Mouse (Mus musculus) lung, embryonic 16.5 days (tissue): ENCODE results near the gene Cacnb2. TPM values are rescaled to one million over a fixed set of nuclear protein-coding genes. Genes with fewer than 3 reads are reported as not detected.

ENCODE experiments used
- ATAC-seq: fragments of 200-750 bp; cut with Nextera tagmentation; 2 replicates; pipeline ENCODE4 v1.8.0; 2017; ENCODE audit warnings: low read depth, mild to moderate bottlenecking, moderate library complexity
- H3K27ac ChIP-seq: fragments of 300-500 bp; sonication (generic); 2 replicates; pipeline ENCODE4 v1.5.1; 2014; ENCODE audit warnings: mild to moderate bottlenecking, control low read depth, low read length
- H3K27me3 ChIP-seq: fragments of 300-500 bp; sonication (generic); 2 replicates; pipeline ENCODE4 v1.6.1; 2014; ENCODE audit warnings: low read depth, low read length, mixed read lengths; ENCODE audit not compliant: control insufficient read depth, insufficient read depth
- H3K36me3 ChIP-seq: fragments of 300-500 bp; sonication (generic); 2 replicates; pipeline ENCODE4 v1.6.1; 2014; ENCODE audit warnings: low read length; ENCODE audit not compliant: control insufficient read depth, insufficient read depth
- H3K4me1 ChIP-seq: fragments of 300-500 bp; sonication (generic); replicated peaks from 2 replicates; pipeline ENCODE4 v1.6.1; 2014; ENCODE audit warnings: low read length, mixed read lengths; ENCODE audit not compliant: control insufficient read depth, insufficient read depth
- H3K4me2 ChIP-seq: fragments of 300-500 bp; sonication (generic); 2 replicates; pipeline ENCODE4 v1.6.1; 2014; ENCODE audit warnings: low read depth, low read length, control low read depth
- H3K4me3 ChIP-seq: fragments of 300-500 bp; sonication (generic); 2 replicates; pipeline ENCODE4 v1.5.1; 2014; ENCODE audit warnings: mild to moderate bottlenecking, low read length, control low read depth
- H3K9ac ChIP-seq: fragments of 300-500 bp; sonication (generic); 2 replicates; pipeline ENCODE4 v1.6.1; 2014; ENCODE audit warnings: low read length, control low read depth
- H3K9me3 ChIP-seq: fragments of 300-500 bp; sonication (generic); 2 replicates; pipeline ENCODE4 v1.6.1; 2016; ENCODE audit warnings: low read length; ENCODE audit not compliant: control insufficient read depth
- WGBS: fragments of 180-500 bp; shearing (Covaris S2); extraction: QIAGEN DNeasy Blood & Tissue Kit; methylation state at CpG from one replicate; pipeline ENCODE4 v1.1.7; 2014; 5-methylcytosine and 5-hydroxymethylcytosine counted together
- polyA plus RNA-seq: library from polyadenylated mRNA; unstranded; fragments of >200 nt; fragmentation: Nextera tagmentation; extraction: Ambion mirVana; gene quantifications from 2 replicates; pipeline ENCODE4 v1.2.1, GENCODE M21; 2015

Cacnb2 gene
- polyA plus RNA-seq, 1 experiment from 2014 or later = 8.0 TPM

DNA sequence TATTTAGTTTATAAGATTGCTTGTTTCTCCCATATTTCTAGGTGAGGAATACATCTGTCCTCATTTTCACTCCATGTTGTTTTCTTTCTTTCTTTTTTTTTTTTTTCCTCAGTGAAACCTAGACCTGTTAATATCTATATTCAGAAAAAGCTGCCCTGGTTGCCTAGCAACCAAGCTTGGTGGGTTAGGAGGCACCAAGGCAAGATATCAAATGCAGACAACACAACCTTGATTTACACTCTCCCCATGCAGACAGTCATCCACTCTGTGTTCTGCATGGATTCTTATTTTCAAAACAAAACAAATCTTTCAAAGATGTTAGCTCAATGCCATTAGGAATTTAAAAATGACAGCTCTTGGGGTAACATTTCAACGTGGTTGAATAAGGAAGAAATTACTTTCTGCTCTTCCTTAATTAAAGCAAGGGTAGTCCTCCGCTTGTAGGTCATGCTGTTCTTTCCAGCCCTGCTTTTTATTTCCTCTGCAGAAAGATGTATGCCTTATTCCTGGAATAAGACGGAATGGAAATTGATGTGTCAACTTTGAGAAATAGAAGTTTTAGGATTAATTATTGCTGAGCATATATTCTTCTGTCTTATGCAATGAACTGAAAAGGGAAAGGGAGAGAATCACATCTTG lies 172.1 kb downstream of the Cacnb2 start:
- H3K27ac ChIP-seq = no peak overlapping the region
- H3K4me2 ChIP-seq = no peak overlapping the region
- H3K4me3 ChIP-seq = no peak overlapping the region
- no peaks in the 10 kb centered on the region for H3K36me3 ChIP-seq
- no peaks in the 10 kb centered on the region for H3K9me3 ChIP-seq
- no peaks in the 10 kb centered on the region for H3K27me3 ChIP-seq
- no peaks in the 10 kb centered on the region for H3K4me1 ChIP-seq
- no peak for ATAC-seq
- no peak overlapping the region for H3K9ac ChIP-seq
- WGBS = 76% methylated on average over 3 of the region's 3 CpGs

DNA sequence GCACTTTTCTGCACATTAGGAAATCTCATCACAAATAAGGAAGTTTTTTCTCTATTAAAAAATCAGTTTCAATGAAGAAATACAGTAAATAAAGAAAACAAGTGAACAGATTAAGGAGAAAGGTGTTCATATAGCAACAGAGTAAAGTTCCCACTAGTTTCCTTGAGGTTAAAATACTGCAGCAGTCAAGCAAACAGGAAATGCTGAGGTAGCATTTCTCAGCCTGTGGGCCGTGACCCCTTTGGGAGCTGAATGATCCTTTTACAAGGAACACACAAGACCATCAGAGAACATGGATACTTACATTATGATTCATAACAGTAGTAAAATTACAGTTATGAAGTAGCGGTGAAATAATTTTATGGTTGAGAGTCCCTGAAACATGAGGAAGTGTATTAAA lies 185.1 kb downstream of the Cacnb2 start:
- H3K36me3 ChIP-seq = no peaks in the 10 kb centered on the region
- no peak overlapping the region for H3K9ac ChIP-seq
- H3K4me1 ChIP-seq = no peaks in the 10 kb centered on the region
- H3K9me3 ChIP-seq = no peaks in the 10 kb centered on the region
- ATAC-seq = no peak
- H3K27me3 ChIP-seq = no peaks in the 10 kb centered on the region
- H3K4me3 ChIP-seq = no peak overlapping the region
- H3K4me2 ChIP-seq = no peak overlapping the region
- WGBS = 95% methylated on average over 2 of the region's 2 CpGs
- H3K27ac ChIP-seq = no peak overlapping the region

DNA sequence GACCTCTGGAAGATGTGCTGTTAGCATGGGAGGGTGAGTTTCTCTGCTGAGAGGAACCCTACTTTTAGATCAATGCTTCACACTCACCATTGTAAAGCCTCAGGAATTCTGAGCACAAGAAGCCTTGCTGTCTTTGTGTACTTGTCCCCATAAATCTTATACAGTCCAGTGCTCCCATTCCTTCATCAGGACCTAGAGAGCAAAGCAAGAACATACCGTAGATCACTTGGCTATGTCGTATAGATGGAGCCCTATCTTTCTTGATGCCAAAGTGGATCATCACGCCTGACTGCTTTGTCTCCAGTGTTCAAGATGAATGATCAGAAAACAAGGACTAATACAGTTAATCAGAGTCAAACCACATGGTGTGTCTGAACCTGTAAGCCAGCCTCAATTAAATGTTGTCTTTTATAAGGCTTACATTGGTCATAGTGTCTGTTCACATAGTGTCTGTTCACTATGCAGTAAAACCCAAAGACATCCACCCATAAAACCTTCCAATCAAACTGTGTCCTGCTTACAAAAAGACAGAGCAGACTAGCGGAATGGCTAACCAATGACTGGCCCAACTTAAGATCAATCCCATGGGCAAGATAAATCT lies 198.7 kb downstream of the Cacnb2 start:
- Histone ChIP-seq H3K27ac (no peak overlapping the region), H3K4me3 (no peak overlapping the region), H3K36me3 (no peaks in the 10 kb centered on the region), H3K27me3 (no peaks in the 10 kb centered on the region), H3K9me3 (no peaks in the 10 kb centered on the region; the same call in 1 of the 2 replicates), H3K9ac (no peak overlapping the region), H3K4me1 (no peaks in the 10 kb centered on the region), H3K4me2 (no peak overlapping the region)
- 91% methylated on average over 4 of the region's 4 CpGs for WGBS
- no peak for ATAC-seq

DNA sequence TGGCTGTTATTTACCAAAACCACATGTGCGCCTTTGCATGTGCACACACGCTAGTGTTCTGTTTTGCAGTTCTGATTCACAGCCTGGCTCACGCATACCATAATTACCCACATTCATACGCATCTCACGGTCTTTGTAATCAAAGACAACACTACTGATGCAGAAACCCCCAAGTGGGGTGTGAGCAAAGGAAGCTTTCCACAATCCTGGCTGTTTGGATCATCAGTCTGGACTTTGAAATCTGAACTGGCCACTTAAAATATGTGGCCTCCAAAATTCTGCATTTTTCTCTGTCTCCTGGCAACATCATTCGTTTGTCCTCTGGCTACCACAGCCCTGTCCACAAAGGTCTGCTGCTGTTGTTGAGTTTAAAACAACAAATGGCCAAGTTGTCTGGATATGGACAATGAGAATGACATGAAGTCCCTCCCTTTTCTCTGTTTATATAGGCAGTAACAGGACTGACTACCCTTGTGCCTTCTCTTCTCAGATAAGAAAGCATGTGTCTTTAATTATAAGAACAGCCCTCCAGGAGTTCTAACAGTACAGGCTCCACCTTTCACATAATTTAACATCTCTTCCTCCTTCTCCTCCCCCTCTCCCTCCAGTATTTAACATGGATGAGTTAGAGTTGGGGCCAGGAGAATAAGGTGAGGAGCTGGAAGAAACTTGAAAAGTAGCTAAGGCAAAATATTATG lies 204.9 kb downstream of the Cacnb2 start:
- Histone ChIP-seq H3K9ac (no peak overlapping the region), H3K9me3 (no peaks in the 10 kb centered on the region), H3K4me2 (no peak overlapping the region), H3K36me3 (no peaks in the 10 kb centered on the region), H3K27ac (no peak overlapping the region), H3K4me1 (no peaks in the 10 kb centered on the region), H3K27me3 (no peaks in the 10 kb centered on the region), H3K4me3 (no peak overlapping the region)
- 63% methylated on average over 6 of the region's 6 CpGs for WGBS
- ATAC-seq = no peak

DNA sequence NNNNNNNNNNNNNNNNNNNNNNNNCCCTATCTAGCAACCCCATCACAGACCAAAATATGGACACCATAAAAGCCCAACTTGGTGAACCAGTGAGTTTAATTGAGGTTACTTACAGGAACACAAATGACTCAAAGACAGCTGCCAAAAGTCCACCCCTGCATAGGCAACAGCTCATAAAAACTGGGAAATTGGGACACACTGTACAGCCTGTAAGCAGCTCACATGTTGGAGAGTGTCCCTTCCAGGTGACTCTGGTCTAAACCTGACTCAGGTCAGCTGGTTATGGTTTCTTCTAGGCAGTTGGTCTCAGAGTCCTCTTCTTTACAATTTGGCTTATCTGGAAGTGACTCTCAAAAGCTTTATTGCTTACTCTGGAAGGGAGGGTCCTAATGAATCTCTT lies 212.1 kb downstream of the Cacnb2 start:
- H3K4me2 ChIP-seq = no peak overlapping the region
- H3K9ac ChIP-seq = no peak overlapping the region
- no peaks in the 10 kb centered on the region for H3K36me3 ChIP-seq
- no peak overlapping the region for H3K4me3 ChIP-seq
- no peak overlapping the region for H3K27ac ChIP-seq
- no peaks in the 10 kb centered on the region for H3K9me3 ChIP-seq
- H3K27me3 ChIP-seq = no peaks in the 10 kb centered on the region
- H3K4me1 ChIP-seq = no peaks in the 10 kb centered on the region
- no peak for ATAC-seq

DNA sequence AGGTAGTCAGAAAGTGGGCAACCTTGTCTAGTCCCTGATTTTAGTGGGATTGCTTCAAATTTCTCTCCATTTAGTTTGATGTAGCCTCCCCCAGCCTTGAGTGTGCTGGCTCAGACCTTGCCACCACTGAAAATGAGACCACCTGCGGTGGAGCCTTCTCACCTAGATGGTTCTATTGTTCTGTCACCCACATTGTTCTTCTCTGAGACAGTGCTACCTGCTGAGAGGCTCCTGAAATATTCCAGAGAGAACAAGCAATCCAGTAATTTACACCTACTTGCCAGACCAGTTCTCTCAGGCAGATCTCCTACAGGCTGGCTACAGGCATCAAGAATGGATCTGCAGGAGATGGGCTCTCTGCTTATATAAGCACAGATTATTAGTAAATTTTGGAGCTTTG lies 215.8 kb downstream of the Cacnb2 start:
- H3K4me1 ChIP-seq = peaks cover 3% of the 10 kb centered on the region; the same call in 1 of the 2 replicates
- H3K36me3 ChIP-seq = no peaks in the 10 kb centered on the region
- no peak overlapping the region for H3K4me2 ChIP-seq
- no peak overlapping the region for H3K4me3 ChIP-seq
- no peak for ATAC-seq
- 41% methylated on average over 1 of the region's 1 CpGs for WGBS
- H3K27me3 ChIP-seq = no peaks in the 10 kb centered on the region
- no peaks in the 10 kb centered on the region for H3K9me3 ChIP-seq
- H3K27ac ChIP-seq = no peak overlapping the region
- H3K9ac ChIP-seq = no peak overlapping the region

DNA sequence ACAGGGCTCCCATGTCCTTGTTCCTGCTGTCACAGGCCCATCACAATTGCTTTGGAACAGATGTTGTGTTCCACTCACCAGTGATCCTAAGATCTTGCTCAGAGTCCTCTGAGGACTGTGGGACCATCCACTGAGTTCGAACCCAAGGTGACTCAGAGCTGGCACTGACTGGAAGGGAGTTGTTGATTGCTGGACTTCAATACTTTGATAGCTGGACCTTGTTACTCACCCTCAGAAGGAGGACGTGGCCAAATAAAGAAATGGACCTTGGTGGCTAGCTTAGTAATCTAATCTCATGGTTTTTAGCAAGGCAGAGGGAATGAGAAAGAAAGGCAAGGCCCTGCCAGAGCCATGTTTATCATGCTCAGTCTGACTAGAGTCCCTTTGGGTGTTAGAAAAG lies 218.1 kb downstream of the Cacnb2 start:
- 69% methylated on average over 2 of the region's 2 CpGs for WGBS

DNA sequence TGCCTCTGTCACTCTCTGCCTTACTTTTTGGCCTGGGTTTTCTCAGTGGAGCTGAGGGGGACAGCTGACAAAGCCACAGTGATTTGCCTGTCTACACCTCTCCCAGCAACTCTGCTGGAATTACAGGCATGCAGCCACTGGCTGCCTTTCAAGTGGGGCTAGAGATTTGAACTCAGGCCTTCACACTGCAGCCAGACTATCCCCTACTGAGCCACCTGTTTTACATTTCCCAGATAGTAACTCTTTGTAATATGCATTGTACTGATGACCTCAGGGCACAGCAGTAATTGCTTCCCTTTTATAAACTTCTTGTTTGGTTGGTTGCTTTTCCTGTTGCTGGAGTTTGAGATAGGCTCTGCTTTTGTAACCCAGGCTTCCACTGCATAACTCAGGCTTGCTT lies 220.2 kb downstream of the Cacnb2 start:
- Histone ChIP-seq H3K4me3 (no peak overlapping the region), H3K27ac (peak overlapping the region; percentile 71), H3K4me2 (peak overlapping the region; percentile 44; the same call in 1 of the 2 replicates), H3K4me1 (peaks cover 3% of the 10 kb centered on the region; the same call in 1 of the 2 replicates), H3K27me3 (no peaks in the 10 kb centered on the region), H3K36me3 (no peaks in the 10 kb centered on the region), H3K9ac (no peak overlapping the region), H3K9me3 (no peaks in the 10 kb centered on the region)
- ATAC-seq = peak; percentile 54; the same call in 1 of the 2 replicates

More for the DNA sequence above, 218.1 kb downstream of the Cacnb2 start:
- Histone ChIP-seq H3K9ac (no peak overlapping the region), H3K27ac (no peak overlapping the region), H3K36me3 (no peaks in the 10 kb centered on the region), H3K4me2 (no peak overlapping the region), H3K4me1 (peaks cover 3% of the 10 kb centered on the region; the same call in 1 of the 2 replicates), H3K4me3 (no peak overlapping the region), H3K27me3 (no peaks in the 10 kb centered on the region), H3K9me3 (no peaks in the 10 kb centered on the region)
- no peak for ATAC-seq

DNA sequence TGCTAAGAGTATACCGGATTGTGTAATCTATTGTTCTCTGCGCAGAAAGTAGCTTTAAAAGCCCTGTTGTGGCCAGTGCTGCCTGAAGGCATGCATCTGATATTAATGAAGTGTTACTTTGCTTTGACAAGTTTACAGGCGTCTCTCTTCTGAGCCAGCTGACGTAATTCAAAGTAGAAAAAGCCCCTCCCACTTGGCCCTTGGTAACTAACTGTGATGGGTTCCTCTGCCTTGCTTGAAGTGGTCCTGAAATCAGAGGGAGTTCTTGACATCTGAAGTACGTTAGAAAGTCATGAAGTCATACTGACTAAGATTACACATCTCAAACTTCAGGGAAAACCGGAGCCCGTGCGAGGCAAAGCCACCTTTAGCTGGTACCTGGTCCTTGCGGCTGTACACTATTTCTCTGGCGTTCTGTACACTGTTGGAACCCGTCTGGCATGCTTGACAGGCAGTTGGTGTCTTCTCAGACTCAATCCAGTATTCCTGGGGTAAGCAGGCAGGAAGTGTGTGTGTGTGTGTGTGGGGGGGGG lies 221.0 kb downstream of the Cacnb2 start:
- Histone ChIP-seq H3K36me3 (no peaks in the 10 kb centered on the region), H3K27me3 (no peaks in the 10 kb centered on the region), H3K4me1 (peaks cover 3% of the 10 kb centered on the region; the same call in 1 of the 2 replicates), H3K9me3 (no peaks in the 10 kb centered on the region), H3K27ac (peak overlapping the region; percentile 81), H3K4me3 (peak overlapping the region; percentile 26; the same call in 1 of the 2 replicates), H3K4me2 (peak overlapping the region; percentile 44), H3K9ac (peak overlapping the region; percentile 44; the same call in 1 of the 2 replicates)
- WGBS = 14% methylated on average over 11 of the region's 11 CpGs
- ATAC-seq = peak; percentile 96
